Mouse (Mus musculus): Measurements from ENCODE around the gene Traf2. TPM values are rescaled to one million over a fixed set of nuclear protein-coding genes. Genes with fewer than 3 reads are reported as not detected.

Gene Traf2
- total and polyA plus RNA-seq, 3 experiments = 10.8 to 15.8 (median 13.5) TPM

GRCm38 (mm10) chr2:25581294-25581864, 34.6 kb upstream of the Traf2 start, which contains the start of gene Ajm1:
TSS of gene Ajm1 (minus strand) at chr2:25581757.
- peaks cover 9% of the 10 kb centered on the region for H3K4me1 ChIP-seq (ENCODE audit: control insufficient read depth, insufficient read depth, low read length)
- H3K36me3 ChIP-seq (ENCODE audit: control insufficient read depth, insufficient read depth, low read length) = no peaks in the 10 kb centered on the region
- H3K27ac ChIP-seq = no peak within 1 kb of the TSS
- 5% methylated on average over 19 of the region's 19 CpGs for WGBS
- H3K27me3 ChIP-seq (ENCODE audit: control insufficient read depth, insufficient read depth, low read length) = peaks cover 27% of the 10 kb centered on the region
- intact Hi-C loops (cut with DNase I) = loop anchor here (2.0 kb wide), 2 partner anchors 23 kb away; no protein-coding TSS in a partner anchor
- no peak within 1 kb of the TSS for H3K4me3 ChIP-seq
- TF ChIP-seq CTCF (IDR thresholded peaks at IDR 0.05) (peak; percentile 99; the same call in 1 of the 2 replicates), EP300 (IDR thresholded peaks at IDR 0.05; ENCODE audit: insufficient read depth, low read depth, low read length) (no peak), POLR2A (IDR thresholded peaks at IDR 0.05; ENCODE audit: insufficient read depth, low read depth, low read length) (0 out of 2 replicates have a peak, but pooled peaks have one; percentile 24)
- no peaks in the 10 kb centered on the region for H3K79me2 ChIP-seq (replicated peaks; ENCODE audit: control insufficient read depth, insufficient read depth, low read length)
- peak; percentile 58 to 67 for DNase-seq
- H3K9ac ChIP-seq (ENCODE audit: low read depth, low read length) = peak within 1 kb of the TSS; percentile 40; the same call in 1 of the 2 replicates

- DNase-seq = no peak
- no peak for TF ChIP-seq CTCF (IDR thresholded peaks at IDR 0.05)
- no peak for TF ChIP-seq EP300 (IDR thresholded peaks at IDR 0.05; ENCODE audit: insufficient read depth, low read depth, low read length)
- no peak for TF ChIP-seq POLR2A (IDR thresholded peaks at IDR 0.05; ENCODE audit: insufficient read depth, low read depth, low read length)
- WGBS = 30% methylated on average over 6 of the region's 6 CpGs
- Histone ChIP-seq H3K4me1 (ENCODE audit: control insufficient read depth, insufficient read depth, low read length) (peaks cover 9% of the 10 kb centered on the region), H3K4me3 (no peak overlapping the region), H3K79me2 (replicated peaks; ENCODE audit: control insufficient read depth, insufficient read depth, low read length) (no peaks in the 10 kb centered on the region), H3K36me3 (ENCODE audit: control insufficient read depth, insufficient read depth, low read length) (no peaks in the 10 kb centered on the region), H3K27ac (no peak overlapping the region), H3K9ac (ENCODE audit: low read depth, low read length) (no peak overlapping the region), H3K27me3 (ENCODE audit: control insufficient read depth, insufficient read depth, low read length) (peaks cover 27% of the 10 kb centered on the region)
- intact Hi-C loops (cut with DNase I) = loop anchor here (2.0 kb wide), 2 partner anchors 22 to 24 kb away; no protein-coding TSS in a partner anchor
Measured at GRCm38 (mm10) chr2:25580621-25581101, 33.9 kb upstream of the Traf2 start.

- TF ChIP-seq CTCF (IDR thresholded peaks at IDR 0.05) = peak; percentile 71
- TF ChIP-seq EP300 (IDR thresholded peaks at IDR 0.05; ENCODE audit: insufficient read depth, low read depth, low read length) = 0 out of 2 replicates have a peak, but pooled peaks have one; percentile 11
- no peak for TF ChIP-seq POLR2A (IDR thresholded peaks at IDR 0.05; ENCODE audit: insufficient read depth, low read depth, low read length)
- H3K4me1 ChIP-seq (ENCODE audit: control insufficient read depth, insufficient read depth, low read length) = peaks cover 10% of the 10 kb centered on the region
- no peak overlapping the region for H3K27ac ChIP-seq
- 7% methylated on average over 27 of the region's 27 CpGs for WGBS
- peaks cover 27% of the 10 kb centered on the region for H3K27me3 ChIP-seq (ENCODE audit: control insufficient read depth, insufficient read depth, low read length)
- H3K4me3 ChIP-seq = 0 out of 2 replicates have a peak overlapping the region, but pooled peaks have one; percentile 16
- no peaks in the 10 kb centered on the region for H3K79me2 ChIP-seq (replicated peaks; ENCODE audit: control insufficient read depth, insufficient read depth, low read length)
- H3K9ac ChIP-seq (ENCODE audit: low read depth, low read length) = no peak overlapping the region
- intact Hi-C loops (cut with DNase I) = loop anchor here (2.0 kb wide), 2 partner anchors 21 to 25 kb away; no protein-coding TSS in a partner anchor
- DNase-seq = peak in 1 of 2 experiments; percentile 36
- no peaks in the 10 kb centered on the region for H3K36me3 ChIP-seq (ENCODE audit: control insufficient read depth, insufficient read depth, low read length)
Measured at GRCm38 (mm10) chr2:25579737-25580460, 33.2 kb upstream of the Traf2 start.

- peaks cover 10% of the 10 kb centered on the region for H3K4me1 ChIP-seq (ENCODE audit: control insufficient read depth, insufficient read depth, low read length)
Measured at GRCm38 (mm10) chr2:25578796-25579736, 32.3 kb upstream of the Traf2 start.

More at GRCm38 (mm10) chr2:25578796-25579736, 32.3 kb upstream of the Traf2 start:
- peaks cover 27% of the 10 kb centered on the region for H3K27me3 ChIP-seq (ENCODE audit: control insufficient read depth, insufficient read depth, low read length)
- intact Hi-C loops (cut with DNase I) = no loop called here
- peak in 1 of 2 experiments; percentile 10 for DNase-seq
- H3K27ac ChIP-seq = no peak overlapping the region
- H3K79me2 ChIP-seq (replicated peaks; ENCODE audit: control insufficient read depth, insufficient read depth, low read length) = no peaks in the 10 kb centered on the region
- no peaks in the 10 kb centered on the region for H3K36me3 ChIP-seq (ENCODE audit: control insufficient read depth, insufficient read depth, low read length)
- 5% methylated on average over 77 of the region's 77 CpGs for WGBS
- no peak for TF ChIP-seq CTCF (IDR thresholded peaks at IDR 0.05)
- no peak for TF ChIP-seq EP300 (IDR thresholded peaks at IDR 0.05; ENCODE audit: insufficient read depth, low read depth, low read length)
- TF ChIP-seq POLR2A (IDR thresholded peaks at IDR 0.05; ENCODE audit: insufficient read depth, low read depth, low read length) = no peak
- H3K9ac ChIP-seq (ENCODE audit: low read depth, low read length) = no peak overlapping the region
- peak overlapping the region; percentile 16; the same call in 1 of the 2 replicates for H3K4me3 ChIP-seq
